Mouse (Mus musculus) G1E (cell line): ENCODE measurements around the gene Reep1.

Experiments
- CTCF ChIP-seq: IDR thresholded peaks from 2 replicates; pipeline ENCODE4 v1.5.1; 2012; ENCODE audit warnings: low read depth, low read length, inconsistent platforms, mixed read lengths
- GATA1 ChIP-seq: IDR thresholded peaks from 2 replicates; pipeline ENCODE4 v1.6.1; 2012; ENCODE audit warnings: borderline replicate concordance, low read length, inconsistent platforms, mixed read lengths
- GATA2 ChIP-seq: IDR thresholded peaks from 2 replicates; pipeline ENCODE4 v1.6.1; 2012; ENCODE audit warnings: low read depth, low read length, inconsistent platforms, borderline replicate concordance
- POLR2AphosphoS5 ChIP-seq: IDR thresholded peaks from 2 replicates; pipeline ENCODE4 v1.6.1; 2012; ENCODE audit warnings: low read depth, low read length, inconsistent platforms; ENCODE audit not compliant: insufficient replicate concordance
- TAL1 ChIP-seq: conservative IDR thresholded peaks from 2 replicates; pipeline ENCODE4 v1.6.1; 2012; ENCODE audit warnings: low read depth, low read length, inconsistent platforms, mixed read lengths

- TF ChIP-seq CTCF: no peak
- TF ChIP-seq GATA1: no peak
- TF ChIP-seq TAL1: no peak
- TF ChIP-seq POLR2AphosphoS5: no peak
- no peak for TF ChIP-seq GATA2
Observed at GRCm38 (mm10) chr6:71829768-71830167, 122.4 kb downstream of the Reep1 start.
